Mouse (Mus musculus): ENCODE results near the gene Klf11. TPM values are rescaled to one million over a fixed set of nuclear protein-coding genes. Genes with fewer than 3 reads are reported as not detected.

The Klf11 gene
- polyA plus RNA-seq, 1 experiment from 2014 or later, result 12.2 TPM

DNA sequence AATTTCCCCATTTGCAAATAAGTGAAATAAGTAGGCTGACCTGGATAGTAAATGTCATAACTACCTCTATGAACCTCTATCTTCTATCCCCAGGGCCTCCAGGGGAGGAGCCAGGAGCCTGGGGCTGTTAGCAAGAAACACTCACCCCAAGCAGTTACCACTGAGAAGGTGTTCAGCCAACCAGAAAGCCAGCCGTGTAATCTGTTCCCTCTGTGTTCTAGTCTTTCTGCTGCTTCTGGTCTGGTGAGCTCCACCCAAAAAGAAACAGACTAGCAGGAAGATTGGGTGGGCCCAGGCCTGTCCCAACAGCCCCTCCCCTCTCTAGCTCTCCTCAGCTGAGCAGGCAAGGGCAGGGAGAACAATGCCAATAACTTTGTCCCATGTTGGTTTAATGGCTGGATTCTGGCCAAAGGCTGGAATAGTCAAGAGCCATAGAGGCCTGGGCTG, 6.9 kb upstream of the Klf11 start:
- H3K27ac ChIP-seq (ENCODE audit: low read depth, low read length), result peak overlapping the region; percentile 60; the same call in 1 of the 2 replicates
- 33% methylated on average over 1 of the region's 1 CpGs for WGBS (ENCODE audit: insufficient replicate concordance)
- no peak overlapping the region for H3K9ac ChIP-seq (ENCODE audit: low read depth, low read length)
- H3K27me3 ChIP-seq (ENCODE audit: control insufficient read depth, insufficient read depth, low read length), result no peaks in the 10 kb centered on the region
- no peak overlapping the region for H3K4me3 ChIP-seq (ENCODE audit: low read depth, low read length)
- peak; percentile 83 for ATAC-seq (replicated peaks; ENCODE audit: insufficient number of reproducible peaks, low FRiP score, low TSS enrichment)
- no peak overlapping the region for H3K4me2 ChIP-seq
- no peaks in the 10 kb centered on the region for H3K9me3 ChIP-seq (replicated peaks; ENCODE audit: control insufficient read depth, low read length)
- no peaks in the 10 kb centered on the region for H3K4me1 ChIP-seq (ENCODE audit: control insufficient read depth, insufficient read depth, low read length)
- H3K36me3 ChIP-seq (ENCODE audit: control insufficient read depth, insufficient read depth, low read length), result no peaks in the 10 kb centered on the region

- H3K9me3 ChIP-seq (replicated peaks; ENCODE audit: control insufficient read depth, low read length), result no peaks in the 10 kb centered on the region
- ATAC-seq (replicated peaks; ENCODE audit: insufficient number of reproducible peaks, low FRiP score, low TSS enrichment), result no peak
- peak overlapping the region; percentile 24; the same call in 1 of the 2 replicates for H3K4me2 ChIP-seq
- no peaks in the 10 kb centered on the region for H3K36me3 ChIP-seq (ENCODE audit: control insufficient read depth, insufficient read depth, low read length)
- H3K27me3 ChIP-seq (ENCODE audit: control insufficient read depth, insufficient read depth, low read length), result no peaks in the 10 kb centered on the region
- peaks cover 7% of the 10 kb centered on the region for H3K4me1 ChIP-seq (ENCODE audit: control insufficient read depth, insufficient read depth, low read length)
- no peak overlapping the region for H3K4me3 ChIP-seq (ENCODE audit: low read depth, low read length)
- no peak overlapping the region for H3K9ac ChIP-seq (ENCODE audit: low read depth, low read length)
- peak overlapping the region; percentile 15; the same call in 1 of the 2 replicates for H3K27ac ChIP-seq (ENCODE audit: low read depth, low read length)
- WGBS (ENCODE audit: insufficient replicate concordance), result 61% methylated on average over 6 of the region's 6 CpGs
Observed at GRCm38 (mm10) chr12:24645901-24646300, 5.2 kb upstream of the Klf11 start.

GRCm38 (mm10) chr12:24648094-24648493, 3.0 kb upstream of the Klf11 start:
- Histone ChIP-seq H3K9ac (ENCODE audit: low read depth, low read length) (no peak overlapping the region), H3K27me3 (ENCODE audit: control insufficient read depth, insufficient read depth, low read length) (no peaks in the 10 kb centered on the region), H3K4me2 (no peak overlapping the region), H3K4me3 (ENCODE audit: low read depth, low read length) (no peak overlapping the region), H3K4me1 (ENCODE audit: control insufficient read depth, insufficient read depth, low read length) (peaks cover 18% of the 10 kb centered on the region), H3K27ac (ENCODE audit: low read depth, low read length) (no peak overlapping the region), H3K9me3 (replicated peaks; ENCODE audit: control insufficient read depth, low read length) (no peaks in the 10 kb centered on the region), H3K36me3 (ENCODE audit: control insufficient read depth, insufficient read depth, low read length) (no peaks in the 10 kb centered on the region)
- ATAC-seq (replicated peaks; ENCODE audit: insufficient number of reproducible peaks, low FRiP score, low TSS enrichment), result no peak
- 62% methylated on average over 1 of the region's 1 CpGs for WGBS (ENCODE audit: insufficient replicate concordance)

DNA sequence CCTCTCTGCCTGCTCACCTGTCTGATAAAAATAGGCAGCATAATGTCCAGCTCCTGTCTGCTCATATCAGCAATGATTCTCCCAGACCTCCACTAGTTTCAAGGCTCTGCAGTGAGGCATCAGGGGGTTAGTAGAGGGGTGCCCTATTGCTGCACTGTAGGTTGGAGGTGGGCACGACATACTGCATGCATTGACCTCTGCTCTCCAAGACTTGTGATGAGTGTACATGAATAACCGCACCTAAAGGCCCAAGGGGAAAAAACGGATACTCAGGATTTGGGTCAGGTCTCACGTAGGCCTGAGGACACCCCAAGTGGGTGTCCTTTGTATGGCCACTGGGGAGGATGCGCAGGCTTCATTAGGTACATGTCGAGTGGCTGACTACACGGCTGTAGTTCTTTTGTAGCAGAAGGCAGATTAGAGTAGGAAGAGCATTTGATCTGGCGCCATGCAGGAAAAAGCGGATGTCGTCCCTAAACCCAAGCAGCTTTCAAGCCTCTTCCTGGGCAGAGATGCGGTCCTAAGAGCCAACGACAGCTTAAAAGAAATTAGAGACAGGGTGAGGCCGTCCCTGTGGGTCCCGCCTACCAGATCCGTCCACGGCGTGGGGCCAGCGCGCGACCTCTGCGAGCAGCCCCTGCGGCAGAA, 535 bp upstream of the Klf11 start:
- Histone ChIP-seq H3K4me3 (ENCODE audit: low read depth, low read length) (peak overlapping the region; percentile 97), H3K9me3 (replicated peaks; ENCODE audit: control insufficient read depth, low read length) (no peaks in the 10 kb centered on the region), H3K4me1 (ENCODE audit: control insufficient read depth, insufficient read depth, low read length) (peaks cover 18% of the 10 kb centered on the region), H3K9ac (ENCODE audit: low read depth, low read length) (peak overlapping the region; percentile 71), H3K27me3 (ENCODE audit: control insufficient read depth, insufficient read depth, low read length) (no peaks in the 10 kb centered on the region), H3K36me3 (ENCODE audit: control insufficient read depth, insufficient read depth, low read length) (peaks cover 13% of the 10 kb centered on the region), H3K4me2 (peak overlapping the region; percentile 78), H3K27ac (ENCODE audit: low read depth, low read length) (peak overlapping the region; percentile 98)
- 6% methylated on average over 21 of the region's 22 CpGs for WGBS (ENCODE audit: insufficient replicate concordance)
- no peak for ATAC-seq (replicated peaks; ENCODE audit: insufficient number of reproducible peaks, low FRiP score, low TSS enrichment)

GRCm38 (mm10) chr12:24651642-24652342, 718 bp downstream of the Klf11 start:
- ATAC-seq (replicated peaks; ENCODE audit: insufficient number of reproducible peaks, low FRiP score, low TSS enrichment), result peak; percentile 87
- H3K4me1 ChIP-seq (ENCODE audit: control insufficient read depth, insufficient read depth, low read length), result peaks cover 23% of the 10 kb centered on the region
- peak overlapping the region; percentile 97 for H3K4me3 ChIP-seq (ENCODE audit: low read depth, low read length)
- peak overlapping the region; percentile 97 for H3K9ac ChIP-seq (ENCODE audit: low read depth, low read length)
- 1% methylated on average over 36 of the region's 36 CpGs for WGBS (ENCODE audit: insufficient replicate concordance)
- no peaks in the 10 kb centered on the region for H3K27me3 ChIP-seq (ENCODE audit: control insufficient read depth, insufficient read depth, low read length)
- H3K4me2 ChIP-seq, result peak overlapping the region; percentile 78
- H3K27ac ChIP-seq (ENCODE audit: low read depth, low read length), result peak overlapping the region; percentile 98
- peaks cover 23% of the 10 kb centered on the region for H3K36me3 ChIP-seq (ENCODE audit: control insufficient read depth, insufficient read depth, low read length)
- H3K9me3 ChIP-seq (replicated peaks; ENCODE audit: control insufficient read depth, low read length), result no peaks in the 10 kb centered on the region

DNA sequence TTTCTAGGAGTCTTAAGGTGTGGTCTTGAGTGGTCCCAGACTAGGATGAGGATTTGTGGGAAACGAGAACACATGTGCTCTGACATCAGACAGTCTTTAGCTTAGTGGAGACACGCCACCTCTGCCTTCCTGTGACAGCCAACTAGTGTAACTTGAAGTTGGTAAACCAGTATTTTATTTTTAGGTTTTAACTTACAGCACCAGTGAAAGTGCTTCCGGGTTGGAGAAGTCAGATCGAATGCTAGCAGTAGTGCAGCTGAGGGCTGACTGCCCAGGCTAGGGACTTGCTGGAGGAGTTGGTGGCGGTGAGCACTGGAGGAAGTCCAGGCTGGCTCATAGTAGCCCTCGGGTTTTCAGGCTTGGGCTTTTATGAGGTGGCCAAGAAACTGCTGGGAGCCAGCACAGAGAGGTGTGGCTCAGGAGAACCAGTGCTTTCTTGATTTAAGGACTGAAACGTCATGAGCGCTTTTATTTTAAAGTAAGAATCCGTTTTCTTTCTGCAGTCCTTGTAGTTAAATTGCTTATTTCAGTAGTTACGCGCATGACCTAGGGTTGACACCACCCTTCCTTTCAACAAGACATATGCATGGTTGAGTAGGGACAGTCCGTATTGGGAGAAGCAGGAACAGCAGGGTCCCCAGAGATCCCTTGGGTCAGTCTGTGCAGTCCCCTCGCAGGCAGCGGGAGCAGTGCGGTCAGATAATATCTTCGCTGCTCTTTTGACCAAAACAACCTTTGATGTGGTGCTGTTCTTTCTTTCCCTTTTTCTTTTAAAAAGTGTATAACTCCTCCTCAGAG, 3.2 kb downstream of the Klf11 start:
- no peak for ATAC-seq (replicated peaks; ENCODE audit: insufficient number of reproducible peaks, low FRiP score, low TSS enrichment)
- Histone ChIP-seq H3K4me3 (ENCODE audit: low read depth, low read length) (no peak overlapping the region), H3K9me3 (replicated peaks; ENCODE audit: control insufficient read depth, low read length) (no peaks in the 10 kb centered on the region), H3K27ac (ENCODE audit: low read depth, low read length) (no peak overlapping the region), H3K36me3 (ENCODE audit: control insufficient read depth, insufficient read depth, low read length) (peaks cover 25% of the 10 kb centered on the region), H3K27me3 (ENCODE audit: control insufficient read depth, insufficient read depth, low read length) (no peaks in the 10 kb centered on the region), H3K4me2 (no peak overlapping the region), H3K9ac (ENCODE audit: low read depth, low read length) (no peak overlapping the region), H3K4me1 (ENCODE audit: control insufficient read depth, insufficient read depth, low read length) (peaks cover 30% of the 10 kb centered on the region)
- 89% methylated on average over 16 of the region's 16 CpGs for WGBS (ENCODE audit: insufficient replicate concordance)

GRCm38 (mm10) chr12:24656436-24656835, 5.4 kb downstream of the Klf11 start:
- Histone ChIP-seq H3K9ac (ENCODE audit: low read depth, low read length) (no peak overlapping the region), H3K27me3 (ENCODE audit: control insufficient read depth, insufficient read depth, low read length) (no peaks in the 10 kb centered on the region), H3K4me3 (ENCODE audit: low read depth, low read length) (no peak overlapping the region), H3K9me3 (replicated peaks; ENCODE audit: control insufficient read depth, low read length) (no peaks in the 10 kb centered on the region), H3K4me1 (ENCODE audit: control insufficient read depth, insufficient read depth, low read length) (peaks cover 23% of the 10 kb centered on the region; the same call in 1 of the 2 replicates), H3K4me2 (no peak overlapping the region), H3K27ac (ENCODE audit: low read depth, low read length) (no peak overlapping the region), H3K36me3 (ENCODE audit: control insufficient read depth, insufficient read depth, low read length) (peaks cover 33% of the 10 kb centered on the region)
- 83% methylated on average over 3 of the region's 3 CpGs for WGBS (ENCODE audit: insufficient replicate concordance)
- ATAC-seq (replicated peaks; ENCODE audit: insufficient number of reproducible peaks, low FRiP score, low TSS enrichment), result no peak

DNA sequence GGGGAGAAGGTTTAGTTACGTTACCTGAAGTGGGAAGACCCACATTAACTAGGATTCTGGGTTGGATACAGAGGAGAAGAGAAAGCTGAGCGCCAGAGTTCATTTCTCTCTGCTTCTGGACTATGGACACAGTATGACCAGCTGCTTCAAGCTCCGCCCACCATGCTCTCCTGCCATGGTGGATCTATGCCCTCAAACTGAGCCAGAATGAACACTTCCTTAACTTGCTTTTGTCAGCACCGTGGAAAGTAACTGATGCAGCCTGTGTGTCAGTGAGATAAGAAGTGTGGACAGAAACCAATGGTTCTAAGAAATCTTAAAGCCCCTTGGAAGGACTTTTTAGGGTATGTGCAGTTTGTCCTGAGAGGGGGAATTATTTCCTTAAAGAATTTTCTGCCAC, 7.9 kb downstream of the Klf11 start:
- WGBS (ENCODE audit: insufficient replicate concordance), result 76% methylated on average over 4 of the region's 4 CpGs
- Histone ChIP-seq H3K4me3 (ENCODE audit: low read depth, low read length) (no peak overlapping the region), H3K9ac (ENCODE audit: low read depth, low read length) (no peak overlapping the region), H3K9me3 (replicated peaks; ENCODE audit: control insufficient read depth, low read length) (no peaks in the 10 kb centered on the region), H3K4me1 (ENCODE audit: control insufficient read depth, insufficient read depth, low read length) (peaks cover 11% of the 10 kb centered on the region; the same call in 1 of the 2 replicates), H3K27me3 (ENCODE audit: control insufficient read depth, insufficient read depth, low read length) (no peaks in the 10 kb centered on the region), H3K36me3 (ENCODE audit: control insufficient read depth, insufficient read depth, low read length) (peaks cover 33% of the 10 kb centered on the region), H3K27ac (ENCODE audit: low read depth, low read length) (no peak overlapping the region), H3K4me2 (no peak overlapping the region)
- no peak for ATAC-seq (replicated peaks; ENCODE audit: insufficient number of reproducible peaks, low FRiP score, low TSS enrichment)

Data from heart, embryonic 11.5 days (tissue).